10 mouse cellular contexts compared by ENCODE assay signal in genomic region chr4:134256407-134257197, GRCm38 (mm10). TPM values are rescaled to one million over a fixed set of nuclear protein-coding genes. Genes with fewer than 3 reads are reported as not detected.
DNase-seq lines count a peak whose midpoint lies in the region; ATAC-seq and TF ChIP-seq lines count a peak whose summit lies in the region.
"Had no signal": no experiment of that assay in that cellular context is flagged by ENCODE, and none has a peak within 500 bp of the region (broad histone marks: within the 10 kb centered on the region; RNA-seq: fewer than 3 reads in every experiment).

No protein-coding gene starts in this region.

- no peak for TF ChIP-seq POLR2A in limb, embryonic 14.5 days (IDR thresholded peaks at IDR 0.05; ENCODE audit: borderline replicate concordance, extremely low read depth, insufficient read depth, insufficient read length)

- H3K4me1 ChIP-seq in hindbrain, embryonic 13.5 days (replicated peaks), result peaks cover 46% of the 10 kb centered on the region
- peaks cover 19% of the 10 kb centered on the region for H3K4me1 ChIP-seq in limb, embryonic 14.5 days (ENCODE audit: control insufficient read depth, insufficient read depth, low read length)

- H3K9me3 ChIP-seq in hindbrain, embryonic 13.5 days, result no peaks in the 10 kb centered on the region
- H3K9me3 ChIP-seq in limb, embryonic 14.5 days (ENCODE audit: control insufficient read depth, low read length), result no peaks in the 10 kb centered on the region

- peak; percentile 40 for DNase-seq in adrenal gland, postnatal 14 days
- no peak for DNase-seq in adrenal gland, adult 18-20 months (ENCODE audit: low spot score in 2 of 2)
- peak; percentile 77 for DNase-seq in embryo, embryonic 10.5 days (ENCODE audit: low spot score)
- DNase-seq in limb, embryonic 14.5 days (ENCODE audit: low spot score), result peak; percentile 19
- no peak for DNase-seq in gastrocnemius, postnatal 14 days
- no peak for DNase-seq in cerebellum, adult 8-10 months

- intact Hi-C loops in gastrocnemius, postnatal 14 days (cut with DNase I; ENCODE audit: low total_unique reads), result loop anchor here (10.0 kb wide), 2 partner anchors 118 to 228 kb away; no protein-coding TSS in a partner anchor

- WGBS in hindbrain, embryonic 13.5 days, result 5% methylated on average over 19 of the region's 19 CpGs
- WGBS in limb, embryonic 14.5 days, result 19% methylated on average over 12 of the region's 19 CpGs

- no peak overlapping the region for H3K4me3 ChIP-seq in hindbrain, embryonic 13.5 days
- H3K4me3 ChIP-seq in limb, embryonic 14.5 days (replicated peaks; ENCODE audit: low read length), result no peak overlapping the region
- H3K4me3 ChIP-seq: left cerebral cortex, adult 2 months had no signal

- H3K27ac ChIP-seq in hindbrain, embryonic 13.5 days, result 0 out of 2 replicates have a peak overlapping the region, but pooled peaks have one; percentile 18
- H3K27ac ChIP-seq in limb, embryonic 14.5 days (replicated peaks; ENCODE audit: low read depth, low read length), result no peak overlapping the region
- H3K27ac ChIP-seq: left cerebral cortex, adult 2 months had no signal

- H3K4me2 ChIP-seq in hindbrain, embryonic 13.5 days, result no peak overlapping the region
- H3K4me2 ChIP-seq in limb, embryonic 14.5 days (replicated peaks; ENCODE audit: low read depth, low read length, severe bottlenecking), result no peak overlapping the region; the same call in 1 of the 2 replicates

- peaks cover 51% of the 10 kb centered on the region for H3K27me3 ChIP-seq in hindbrain, embryonic 13.5 days
- H3K27me3 ChIP-seq in limb, embryonic 14.5 days (ENCODE audit: control insufficient read depth, insufficient read depth, low read length), result peaks cover 28% of the 10 kb centered on the region

- H3K36me3 ChIP-seq in hindbrain, embryonic 13.5 days, result no peaks in the 10 kb centered on the region
- no peaks in the 10 kb centered on the region for H3K36me3 ChIP-seq in limb, embryonic 14.5 days (ENCODE audit: control insufficient read depth, insufficient read depth, low read length)

- ATAC-seq in hindbrain, embryonic 13.5 days (ENCODE audit: low FRiP score), result no peak
- ATAC-seq in limb, embryonic 14.5 days (ENCODE audit: low FRiP score, low read depth), result no peak
- no peak for ATAC-seq in inflammation-experienced regulatory T-cells, adult 6 months

- H3K9ac ChIP-seq in hindbrain, embryonic 13.5 days, result peak overlapping the region; percentile 46; the same call in 1 of the 2 replicates
- no peak overlapping the region for H3K9ac ChIP-seq in limb, embryonic 14.5 days (ENCODE audit: low read depth, low read length, severe bottlenecking)

RNA-seq across cellular contexts. Expression of gene Grrp1, which starts 2.7 kb away (rescaled TPM):
- total RNA-seq in adrenal gland, postnatal 14 days (2021), result 11.4 and 13.8 TPM in 2 replicates
- 10 to 100 TPM in 1 of 2 experiments, 1 to 10 TPM in 1; 9.3 to 10.0 TPM for total RNA-seq in adrenal gland, adult 18-20 months (2021)
- 9.3 and 14.2 TPM in 2 replicates for polyA plus RNA-seq in hindbrain, embryonic 13.5 days (2015; fragmentation: Nextera tagmentation; extraction: Ambion mirVana)
- polyA plus RNA-seq in limb, embryonic 14.5 days (2012; rRNA removed), result 9.7 and 13.1 TPM in 2 replicates
- 5.2 and 5.4 TPM in 2 replicates for polyA plus RNA-seq in limb, embryonic 14.5 days (2014; fragmentation: Nextera tagmentation; extraction: Ambion mirVana)
- not detected for polyA plus RNA-seq in inflammation-experienced regulatory T-cells, adult 6 months (2017; shearing (Covaris generic))
- 1 to 10 TPM; 5.9 to 6.0 TPM for total RNA-seq in gastrocnemius, postnatal 14 days (2021)
- total RNA-seq: neutrophil, adult 5-6 weeks had no signal

RNA-seq across cellular contexts. Expression of gene Gm30191, which starts 9.9 kb away (rescaled TPM):
- not detected in 2 replicates for total RNA-seq in adrenal gland, postnatal 14 days (2021)
- total RNA-seq in adrenal gland, adult 18-20 months (2021), result not detected
- 0.54 and 0.74 TPM in 2 replicates for polyA plus RNA-seq in hindbrain, embryonic 13.5 days (2015; fragmentation: Nextera tagmentation; extraction: Ambion mirVana)
- polyA plus RNA-seq in limb, embryonic 14.5 days (2012; rRNA removed), result not detected in 2 replicates
- polyA plus RNA-seq in limb, embryonic 14.5 days (2014; fragmentation: Nextera tagmentation; extraction: Ambion mirVana), result not detected in 2 replicates
- not detected for polyA plus RNA-seq in inflammation-experienced regulatory T-cells, adult 6 months (2017; shearing (Covaris generic))
- not detected for total RNA-seq in gastrocnemius, postnatal 14 days (2021)
- total RNA-seq: left cerebral cortex, adult 2 months; neutrophil, adult 5-6 weeks had no signal

RNA-seq across cellular contexts. Expression of gene Zfp593, which starts 11.2 kb away (rescaled TPM):
- total RNA-seq in adrenal gland, postnatal 14 days (2021), result 8.4 and 9.7 TPM in 2 replicates
- total RNA-seq in adrenal gland, adult 18-20 months (2021), result 10 to 100 TPM; 10.5 to 10.8 TPM
- 15.5 and 15.7 TPM in 2 replicates for polyA plus RNA-seq in hindbrain, embryonic 13.5 days (2015; fragmentation: Nextera tagmentation; extraction: Ambion mirVana)
- polyA plus RNA-seq in limb, embryonic 14.5 days (2012; rRNA removed), result 15.8 and 18.1 TPM in 2 replicates
- polyA plus RNA-seq in limb, embryonic 14.5 days (2014; fragmentation: Nextera tagmentation; extraction: Ambion mirVana), result 17.3 and 18.9 TPM in 2 replicates
- polyA plus RNA-seq in inflammation-experienced regulatory T-cells, adult 6 months (2017; shearing (Covaris generic)), result 1 to 10 TPM; 4.7 to 6.4 (median 4.9) TPM
- 1 to 10 TPM; 4.1 to 4.7 TPM for total RNA-seq in gastrocnemius, postnatal 14 days (2021)

RNA-seq across cellular contexts. Expression of gene E130218I03Rik, which starts 13.1 kb away (rescaled TPM):
- not detected in 2 replicates for total RNA-seq in adrenal gland, postnatal 14 days (2021)
- total RNA-seq in adrenal gland, adult 18-20 months (2021), result not detected
- 0.45 and 0.56 TPM in 2 replicates for polyA plus RNA-seq in hindbrain, embryonic 13.5 days (2015; fragmentation: Nextera tagmentation; extraction: Ambion mirVana)
- 0.10 TPM in 1 of 2 replicates, not detected in the other for polyA plus RNA-seq in limb, embryonic 14.5 days (2012; rRNA removed)
- 0.67 and 0.76 TPM in 2 replicates for polyA plus RNA-seq in limb, embryonic 14.5 days (2014; fragmentation: Nextera tagmentation; extraction: Ambion mirVana)
- 1 to 10 TPM in 1 of 3 experiments, not detected in 2; 2.3 TPM for polyA plus RNA-seq in inflammation-experienced regulatory T-cells, adult 6 months (2017; shearing (Covaris generic))
- not detected for total RNA-seq in gastrocnemius, postnatal 14 days (2021)
- total RNA-seq: left cerebral cortex, adult 2 months had no signal

RNA-seq across cellular contexts. Expression of gene Cnksr1, which starts 18.4 kb away (rescaled TPM):
- total RNA-seq in adrenal gland, postnatal 14 days (2021), result 0.15 TPM in 1 of 2 replicates, not detected in the other
- under 1 TPM; 0.66 to 0.99 TPM for total RNA-seq in adrenal gland, adult 18-20 months (2021)
- 0.06 and 0.08 TPM in 2 replicates for polyA plus RNA-seq in hindbrain, embryonic 13.5 days (2015; fragmentation: Nextera tagmentation; extraction: Ambion mirVana)
- 2.8 and 3.3 TPM in 2 replicates for polyA plus RNA-seq in limb, embryonic 14.5 days (2012; rRNA removed)
- 2.0 TPM in 2 replicates for polyA plus RNA-seq in limb, embryonic 14.5 days (2014; fragmentation: Nextera tagmentation; extraction: Ambion mirVana)
- polyA plus RNA-seq in inflammation-experienced regulatory T-cells, adult 6 months (2017; shearing (Covaris generic)), result not detected
- 1 to 10 TPM; 7.5 to 8.9 TPM for total RNA-seq in gastrocnemius, postnatal 14 days (2021)

Comparison
In these comparisons a context has a peak if more than half of its experiments do, and no peak if none do; other contexts are left out.
1. DNase-seq: peak in adrenal gland, postnatal 14 days (single experiment), embryo, embryonic 10.5 days (single experiment) and limb, embryonic 14.5 days (single experiment); none in adrenal gland, adult 18-20 months (0 of 2), gastrocnemius, postnatal 14 days (single experiment) and cerebellum, adult 8-10 months (single experiment).